Mouse (Mus musculus) neural tube, embryonic 15.5 days (tissue): ENCODE measurements around the gene Nfatc2. TPM values are rescaled to one million over a fixed set of nuclear protein-coding genes. Genes with fewer than 3 reads are reported as not detected.

Experiments used
- ATAC-seq: fragments of 200-750 bp; cut with Nextera tagmentation; 2 replicates; pipeline ENCODE4 v1.8.0; 2017; ENCODE audit warnings: mild to moderate bottlenecking, moderate TSS enrichment, moderate library complexity; ENCODE audit not compliant: low FRiP score
- H3K27ac ChIP-seq: fragments of 300-500 bp; sonication (generic); replicated peaks from 2 replicates; pipeline ENCODE4 v1.5.1; 2015; ENCODE audit warnings: mild to moderate bottlenecking, inconsistent platforms
- H3K27me3 ChIP-seq: fragments of 300-500 bp; sonication (generic); replicated peaks from 2 replicates; pipeline ENCODE4 v1.6.1; 2015; ENCODE audit warnings: inconsistent platforms
- H3K36me3 ChIP-seq: fragments of 300-500 bp; sonication (generic); 2 replicates; pipeline ENCODE4 v1.6.1; 2015; ENCODE audit warnings: inconsistent platforms
- H3K4me1 ChIP-seq: fragments of 300-500 bp; sonication (generic); 2 replicates; pipeline ENCODE4 v1.6.1; 2015; ENCODE audit warnings: inconsistent platforms
- H3K4me2 ChIP-seq: fragments of 300-500 bp; sonication (generic); 2 replicates; pipeline ENCODE4 v1.6.1; 2015; ENCODE audit warnings: inconsistent platforms, mild to moderate bottlenecking, moderate library complexity
- H3K4me3 ChIP-seq: fragments of 300-500 bp; sonication (generic); replicated peaks from 2 replicates; pipeline ENCODE4 v1.5.1; 2015; ENCODE audit warnings: mild to moderate bottlenecking, inconsistent platforms
- H3K9ac ChIP-seq: fragments of 300-500 bp; sonication (generic); replicated peaks from 2 replicates; pipeline ENCODE4 v1.6.1; 2015; ENCODE audit warnings: mild to moderate bottlenecking, inconsistent platforms
- H3K9me3 ChIP-seq: fragments of 300-500 bp; sonication (generic); replicated peaks from 2 replicates; pipeline ENCODE4 v1.6.1; 2016; ENCODE audit warnings: inconsistent platforms
- WGBS: fragments of 180-500 bp; shearing (Covaris S2); methylation state at CpG from one replicate; pipeline ENCODE4 v1.1.7; 2015; ENCODE audit warnings: mixed read lengths; 5-methylcytosine and 5-hydroxymethylcytosine counted together
- polyA plus RNA-seq: library from polyadenylated mRNA; unstranded; fragments of >200 nt; fragmentation: Nextera tagmentation; extraction: Ambion mirVana; gene quantifications from 2 replicates; pipeline ENCODE4 v1.2.1, GENCODE M21; 2015

Gene Nfatc2
- polyA plus RNA-seq, 1 experiment from 2014 or later = 4.8 TPM

GRCm38 (mm10) chr2:168573866-168574265 lies 27.6 kb downstream of the Nfatc2 start:
- Histone ChIP-seq H3K27ac (no peak overlapping the region), H3K9ac (no peak overlapping the region), H3K27me3 (no peaks in the 10 kb centered on the region), H3K4me1 (no peaks in the 10 kb centered on the region), H3K4me2 (no peak overlapping the region), H3K4me3 (no peak overlapping the region), H3K9me3 (no peaks in the 10 kb centered on the region), H3K36me3 (no peaks in the 10 kb centered on the region)
- WGBS = 87% methylated on average over 3 of the region's 3 CpGs
- no peak for ATAC-seq

- Histone ChIP-seq H3K9me3 (no peaks in the 10 kb centered on the region), H3K27ac (no peak overlapping the region), H3K36me3 (no peaks in the 10 kb centered on the region), H3K4me2 (no peak overlapping the region), H3K27me3 (no peaks in the 10 kb centered on the region), H3K4me3 (no peak overlapping the region), H3K9ac (no peak overlapping the region), H3K4me1 (no peaks in the 10 kb centered on the region)
- no peak for ATAC-seq
- WGBS = 96% methylated on average over 32 of the region's 32 CpGs
Observed at GRCm38 (mm10) chr2:168571241-168571640, 30.2 kb downstream of the Nfatc2 start.

- ATAC-seq = no peak
- WGBS = 79% methylated on average over 19 of the region's 19 CpGs
- Histone ChIP-seq H3K27ac (no peak overlapping the region), H3K4me1 (no peaks in the 10 kb centered on the region), H3K9me3 (no peaks in the 10 kb centered on the region), H3K36me3 (no peaks in the 10 kb centered on the region), H3K27me3 (no peaks in the 10 kb centered on the region), H3K9ac (no peak overlapping the region), H3K4me2 (no peak overlapping the region), H3K4me3 (no peak overlapping the region)
Observed at GRCm38 (mm10) chr2:168565538-168566253, 35.8 kb downstream of the Nfatc2 start.

GRCm38 (mm10) chr2:168563184-168563583 lies 38.3 kb downstream of the Nfatc2 start:
- no peaks in the 10 kb centered on the region for H3K4me1 ChIP-seq
- H3K9ac ChIP-seq = no peak overlapping the region
- no peak for ATAC-seq
- H3K9me3 ChIP-seq = no peaks in the 10 kb centered on the region
- H3K27me3 ChIP-seq = no peaks in the 10 kb centered on the region
- WGBS = 54% methylated on average over 12 of the region's 12 CpGs
- H3K4me2 ChIP-seq = no peak overlapping the region
- no peaks in the 10 kb centered on the region for H3K36me3 ChIP-seq
- no peak overlapping the region for H3K4me3 ChIP-seq
- H3K27ac ChIP-seq = no peak overlapping the region

GRCm38 (mm10) chr2:168557035-168557434 lies 44.4 kb downstream of the Nfatc2 start:
- no peak for ATAC-seq
- Histone ChIP-seq H3K27me3 (0 out of 2 replicates have a peak, but pooled peaks cover 14% of the 10 kb centered on the region), H3K27ac (no peak overlapping the region), H3K9me3 (no peaks in the 10 kb centered on the region), H3K4me3 (no peak overlapping the region), H3K9ac (no peak overlapping the region), H3K4me1 (peaks cover 30% of the 10 kb centered on the region), H3K36me3 (no peaks in the 10 kb centered on the region), H3K4me2 (no peak overlapping the region)
- WGBS = 41% methylated on average over 8 of the region's 8 CpGs

- no peak overlapping the region for H3K27ac ChIP-seq
- ATAC-seq = no peak
- H3K4me3 ChIP-seq = no peak overlapping the region
- H3K4me2 ChIP-seq = no peak overlapping the region
- no peaks in the 10 kb centered on the region for H3K9me3 ChIP-seq
- H3K27me3 ChIP-seq = 0 out of 2 replicates have a peak, but pooled peaks cover 14% of the 10 kb centered on the region
- H3K9ac ChIP-seq = no peak overlapping the region
- peaks cover 35% of the 10 kb centered on the region for H3K4me1 ChIP-seq
- WGBS = 41% methylated on average over 23 of the region's 23 CpGs
- no peaks in the 10 kb centered on the region for H3K36me3 ChIP-seq
Observed at GRCm38 (mm10) chr2:168555897-168556670, 45.4 kb downstream of the Nfatc2 start.

GRCm38 (mm10) chr2:168553541-168553961 lies 47.9 kb downstream of the Nfatc2 start:
- peaks cover 35% of the 10 kb centered on the region for H3K4me1 ChIP-seq
- no peaks in the 10 kb centered on the region for H3K36me3 ChIP-seq
- ATAC-seq = no peak
- H3K9ac ChIP-seq = 0 out of 2 replicates have a peak overlapping the region, but pooled peaks have one; percentile 17
- peak overlapping the region; percentile 23; the same call in 1 of the 2 replicates for H3K27ac ChIP-seq
- H3K4me2 ChIP-seq = no peak overlapping the region
- no peaks in the 10 kb centered on the region for H3K9me3 ChIP-seq
- WGBS = 39% methylated on average over 18 of the region's 18 CpGs
- H3K27me3 ChIP-seq = 0 out of 2 replicates have a peak, but pooled peaks cover 14% of the 10 kb centered on the region
- H3K4me3 ChIP-seq = no peak overlapping the region

GRCm38 (mm10) chr2:168552405-168552804 lies 49.1 kb downstream of the Nfatc2 start:
- 0 out of 2 replicates have a peak overlapping the region, but pooled peaks have one; percentile 6 for H3K4me2 ChIP-seq
- H3K4me3 ChIP-seq = no peak overlapping the region
- H3K9me3 ChIP-seq = no peaks in the 10 kb centered on the region
- H3K36me3 ChIP-seq = no peaks in the 10 kb centered on the region
- 48% methylated on average over 5 of the region's 5 CpGs for WGBS
- H3K9ac ChIP-seq = no peak overlapping the region
- H3K27me3 ChIP-seq = 0 out of 2 replicates have a peak, but pooled peaks cover 8% of the 10 kb centered on the region
- no peak for ATAC-seq
- H3K4me1 ChIP-seq = peaks cover 35% of the 10 kb centered on the region
- no peak overlapping the region for H3K27ac ChIP-seq

- H3K4me2 ChIP-seq = no peak overlapping the region
- 0 out of 2 replicates have a peak, but pooled peaks cover 6% of the 10 kb centered on the region for H3K27me3 ChIP-seq
- no peak overlapping the region for H3K9ac ChIP-seq
- no peak overlapping the region for H3K4me3 ChIP-seq
- no peak overlapping the region for H3K27ac ChIP-seq
- WGBS = 91% methylated on average over 7 of the region's 7 CpGs
- no peaks in the 10 kb centered on the region for H3K36me3 ChIP-seq
- no peaks in the 10 kb centered on the region for H3K9me3 ChIP-seq
- ATAC-seq = no peak
- peaks cover 28% of the 10 kb centered on the region for H3K4me1 ChIP-seq
Observed at GRCm38 (mm10) chr2:168551218-168551617, 50.2 kb downstream of the Nfatc2 start.

- Histone ChIP-seq H3K27me3 (no peaks in the 10 kb centered on the region), H3K4me2 (no peak overlapping the region), H3K9me3 (no peaks in the 10 kb centered on the region), H3K4me1 (peaks cover 28% of the 10 kb centered on the region), H3K4me3 (no peak overlapping the region), H3K9ac (no peak overlapping the region), H3K36me3 (no peaks in the 10 kb centered on the region), H3K27ac (no peak overlapping the region)
- 66% methylated on average over 12 of the region's 12 CpGs for WGBS
- ATAC-seq = no peak
Observed at GRCm38 (mm10) chr2:168549326-168549725, 52.1 kb downstream of the Nfatc2 start.

GRCm38 (mm10) chr2:168548008-168548407 lies 53.4 kb downstream of the Nfatc2 start:
- H3K4me3 ChIP-seq = no peak overlapping the region
- ATAC-seq = no peak
- H3K4me1 ChIP-seq = peaks cover 25% of the 10 kb centered on the region
- H3K9ac ChIP-seq = no peak overlapping the region
- no peak overlapping the region for H3K4me2 ChIP-seq
- WGBS = 76% methylated on average over 4 of the region's 4 CpGs
- H3K9me3 ChIP-seq = no peaks in the 10 kb centered on the region
- no peak overlapping the region for H3K27ac ChIP-seq
- no peaks in the 10 kb centered on the region for H3K27me3 ChIP-seq
- H3K36me3 ChIP-seq = no peaks in the 10 kb centered on the region
